Mouse (Mus musculus): ENCODE data around the gene Bnip2.

Bnip2 gene

GRCm38 (mm10) chr9:69989303-69990121, at the start of gene Bnip2:
TSS of gene Bnip2 (plus strand) at chr9:69989466.
- DNase-seq (ENCODE audit: extremely low spot score, low read depth, low spot score), result peak; percentile 57

GRCm38 (mm10) chr9:69940839-69941490, 48.3 kb upstream of the Bnip2 start:
- no peak for DNase-seq (ENCODE audit: extremely low spot score, low read depth, low spot score)

- peak; percentile 16 for DNase-seq (ENCODE audit: extremely low spot score, low read depth, low spot score)
These were observed 47.7 kb upstream of the Bnip2 start for GRCm38 (mm10) chr9:69941556-69941955.

- DNase-seq (ENCODE audit: extremely low spot score, low read depth, low spot score), result no peak
These were observed 40.3 kb upstream of the Bnip2 start for GRCm38 (mm10) chr9:69948964-69949363.

- DNase-seq (ENCODE audit: extremely low spot score, low read depth, low spot score), result no peak
These were observed 39.6 kb upstream of the Bnip2 start for GRCm38 (mm10) chr9:69949641-69950040.

- no peak for DNase-seq (ENCODE audit: extremely low spot score, low read depth, low spot score)
These were observed 28.3 kb upstream of the Bnip2 start for GRCm38 (mm10) chr9:69961007-69961406.

GRCm38 (mm10) chr9:69964370-69964769, 24.9 kb upstream of the Bnip2 start:
- no peak for DNase-seq (ENCODE audit: extremely low spot score, low read depth, low spot score)

GRCm38 (mm10) chr9:69985526-69985925, 3.7 kb upstream of the Bnip2 start:
- no peak for DNase-seq (ENCODE audit: extremely low spot score, low read depth, low spot score)

- no peak for DNase-seq (ENCODE audit: extremely low spot score, low read depth, low spot score)
These were observed 3.2 kb upstream of the Bnip2 start for GRCm38 (mm10) chr9:69986063-69986462.

- DNase-seq (ENCODE audit: extremely low spot score, low read depth, low spot score), result no peak
These were observed 2.7 kb upstream of the Bnip2 start for GRCm38 (mm10) chr9:69986571-69986970.

GRCm38 (mm10) chr9:69987579-69987978, 1.7 kb upstream of the Bnip2 start:
- DNase-seq (ENCODE audit: extremely low spot score, low read depth, low spot score), result peak; percentile 44

GRCm38 (mm10) chr9:69988706-69989302, 462 bp upstream of the Bnip2 start:
- DNase-seq (ENCODE audit: extremely low spot score, low read depth, low spot score), result no peak

- no peak for DNase-seq (ENCODE audit: extremely low spot score, low read depth, low spot score)
These were observed 1.1 kb downstream of the Bnip2 start for GRCm38 (mm10) chr9:69990346-69990745.

GRCm38 (mm10) chr9:69992841-69993277, 3.6 kb downstream of the Bnip2 start:
- DNase-seq (ENCODE audit: extremely low spot score, low read depth, low spot score), result no peak

GRCm38 (mm10) chr9:69993479-69993878, 4.2 kb downstream of the Bnip2 start:
- no peak for DNase-seq (ENCODE audit: extremely low spot score, low read depth, low spot score)

GRCm38 (mm10) chr9:69994547-69994946, 5.3 kb downstream of the Bnip2 start:
- DNase-seq (ENCODE audit: extremely low spot score, low read depth, low spot score), result no peak

GRCm38 (mm10) chr9:69999318-69999717, 10.1 kb downstream of the Bnip2 start:
- DNase-seq (ENCODE audit: extremely low spot score, low read depth, low spot score), result no peak

- DNase-seq (ENCODE audit: extremely low spot score, low read depth, low spot score), result no peak
These were observed 14.2 kb downstream of the Bnip2 start for GRCm38 (mm10) chr9:70003516-70003915.

- no peak for DNase-seq (ENCODE audit: extremely low spot score, low read depth, low spot score)
These were observed 17.7 kb downstream of the Bnip2 start for GRCm38 (mm10) chr9:70006984-70007383.

- no peak for DNase-seq (ENCODE audit: extremely low spot score, low read depth, low spot score)
These were observed 18.4 kb downstream of the Bnip2 start for GRCm38 (mm10) chr9:70007506-70008248.

GRCm38 (mm10) chr9:70009754-70010304, 20.6 kb downstream of the Bnip2 start:
- no peak for DNase-seq (ENCODE audit: extremely low spot score, low read depth, low spot score)

All from hindlimb bud, embryonic 11.5 days (tissue).